Mouse (Mus musculus) CD4-positive, CD25-positive, alpha-beta regulatory T cell, adult 2 months (primary cell): ENCODE results near the gene Card19.

Source experiments
- DNase-seq: peaks from one replicate; pipeline ENCODE4 v3.0.0-alpha.2; 2012; ENCODE audit warnings: low read depth, low spot score

The Card19 gene

GRCm38 (mm10) chr13:49194811-49195210 lies 21.0 kb downstream of the Card19 start:
- DNase-seq, result no peak

- DNase-seq, result no peak
These were observed 22.2 kb downstream of the Card19 start for GRCm38 (mm10) chr13:49193650-49194049.

GRCm38 (mm10) chr13:49192156-49192855 lies 23.5 kb downstream of the Card19 start:
- no peak for DNase-seq

- DNase-seq, result no peak
These were observed 24.2 kb downstream of the Card19 start for GRCm38 (mm10) chr13:49191673-49192035.

GRCm38 (mm10) chr13:49190876-49191672 lies 24.8 kb downstream of the Card19 start:
- DNase-seq, result no peak

- DNase-seq, result no peak
These were observed 25.6 kb downstream of the Card19 start for GRCm38 (mm10) chr13:49189970-49190870.

- DNase-seq, result no peak
These were observed 26.9 kb downstream of the Card19 start for GRCm38 (mm10) chr13:49188966-49189360.

- peak; percentile 23 for DNase-seq
These were observed 27.4 kb downstream of the Card19 start for GRCm38 (mm10) chr13:49188219-49188965.

GRCm38 (mm10) chr13:49187288-49188218 lies 28.3 kb downstream of the Card19 start, which contains the start of gene Ninj1:
TSS of gene Ninj1 (plus strand) at chr13:49187485.
- peak; percentile 94 for DNase-seq

- no peak for DNase-seq
These were observed 29.0 kb downstream of the Card19 start for GRCm38 (mm10) chr13:49186798-49187287.

GRCm38 (mm10) chr13:49183646-49184045 lies 32.2 kb downstream of the Card19 start:
- DNase-seq, result no peak

- DNase-seq, result no peak
These were observed 32.7 kb downstream of the Card19 start for GRCm38 (mm10) chr13:49183161-49183560.

- DNase-seq, result no peak
These were observed 34.3 kb downstream of the Card19 start for GRCm38 (mm10) chr13:49181411-49181984.

- DNase-seq, result no peak
These were observed 35.1 kb downstream of the Card19 start for GRCm38 (mm10) chr13:49180691-49181090.

- no peak for DNase-seq
These were observed 35.6 kb downstream of the Card19 start for GRCm38 (mm10) chr13:49180274-49180673.

GRCm38 (mm10) chr13:49178839-49179585 lies 36.8 kb downstream of the Card19 start:
- DNase-seq, result no peak

- no peak for DNase-seq
These were observed 40.3 kb downstream of the Card19 start for GRCm38 (mm10) chr13:49175509-49175908.

GRCm38 (mm10) chr13:49172971-49173596 lies 42.8 kb downstream of the Card19 start:
- DNase-seq, result peak; percentile 86
